Mouse (Mus musculus) midbrain, embryonic 10.5 days (tissue): ENCODE results near the gene Cenpm. TPM values are rescaled to one million over a fixed set of nuclear protein-coding genes. Genes with fewer than 3 reads are reported as not detected.

Experiments
- DNase-seq: peaks from one replicate; pipeline ENCODE4 v3.0.0-alpha.2; 2017; ENCODE audit warnings: low spot score
- H3K27ac ChIP-seq: fragments of 300-500 bp; sonication (generic); replicated peaks from 2 replicates; pipeline ENCODE4 v1.5.1; 2016; ENCODE audit warnings: mild to moderate bottlenecking
- H3K27me3 ChIP-seq: fragments of 300-500 bp; sonication (generic); 2 replicates; pipeline ENCODE4 v1.6.1; 2016; ENCODE audit warnings: low read depth, mild to moderate bottlenecking; ENCODE audit not compliant: poor library complexity, severe bottlenecking
- H3K36me3 ChIP-seq: fragments of 300-500 bp; sonication (generic); 2 replicates; pipeline ENCODE4 v1.6.1; 2016; ENCODE audit warnings: mild to moderate bottlenecking, moderate library complexity
- H3K4me1 ChIP-seq: fragments of 300-500 bp; sonication (generic); 2 replicates; pipeline ENCODE4 v1.6.1; 2016
- H3K4me3 ChIP-seq: fragments of 300-500 bp; sonication (generic); 2 replicates; pipeline ENCODE4 v1.5.1; 2016; ENCODE audit warnings: mild to moderate bottlenecking, moderate library complexity
- H3K9me3 ChIP-seq: fragments of 300-500 bp; sonication (generic); replicated peaks from 2 replicates; pipeline ENCODE4 v1.6.1; 2016; ENCODE audit warnings: mild to moderate bottlenecking
- WGBS: fragments of 180-500 bp; shearing (Covaris S2); methylation state at CpG from one replicate; pipeline ENCODE4 v1.1.7; 2016; 5-methylcytosine and 5-hydroxymethylcytosine counted together
- polyA plus RNA-seq: library from polyadenylated mRNA; unstranded; fragments of >200 nt; fragmentation: Nextera tagmentation; extraction: Ambion mirVana; gene quantifications from 2 replicates; pipeline ENCODE4 v1.2.1, GENCODE M21; 2016

Cenpm gene
- polyA plus RNA-seq, 1 experiment from 2014 or later, result 94.9 TPM

GRCm38 (mm10) chr15:82197246-82197750 is 47.2 kb downstream of the Cenpm start:
- 96% methylated on average over 10 of the region's 10 CpGs for WGBS
- DNase-seq, result no peak
- no peaks in the 10 kb centered on the region for H3K27me3 ChIP-seq
- no peak overlapping the region for H3K4me3 ChIP-seq
- H3K9me3 ChIP-seq, result no peaks in the 10 kb centered on the region
- no peak overlapping the region for H3K27ac ChIP-seq
- peaks cover 100% of the 10 kb centered on the region for H3K36me3 ChIP-seq
- no peaks in the 10 kb centered on the region for H3K4me1 ChIP-seq

DNA sequence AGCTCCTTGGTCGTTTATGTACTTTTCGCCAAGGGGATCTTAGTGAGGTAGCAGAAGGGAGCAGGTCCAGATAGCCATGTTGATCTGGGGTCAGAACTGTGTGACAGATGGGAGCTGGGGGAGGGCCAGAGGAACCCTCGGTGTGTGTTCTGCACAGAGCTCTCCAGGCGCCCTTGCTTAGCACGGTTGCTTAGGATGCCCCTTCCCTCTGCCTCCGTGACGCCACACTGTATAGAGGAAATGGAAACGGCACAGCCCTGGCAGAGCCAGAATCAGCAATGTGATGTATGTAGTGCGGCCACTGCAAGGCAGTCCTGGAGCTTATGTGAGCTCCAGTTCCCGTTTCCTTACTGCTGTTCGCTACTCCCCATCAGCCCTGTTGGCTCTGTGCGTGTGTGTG is 48.2 kb downstream of the Cenpm start:
- Histone ChIP-seq H3K36me3 (peaks cover 100% of the 10 kb centered on the region), H3K9me3 (no peaks in the 10 kb centered on the region), H3K27me3 (no peaks in the 10 kb centered on the region), H3K4me1 (no peaks in the 10 kb centered on the region), H3K4me3 (no peak overlapping the region), H3K27ac (no peak overlapping the region)
- 90% methylated on average over 12 of the region's 12 CpGs for WGBS
- DNase-seq, result no peak

DNA sequence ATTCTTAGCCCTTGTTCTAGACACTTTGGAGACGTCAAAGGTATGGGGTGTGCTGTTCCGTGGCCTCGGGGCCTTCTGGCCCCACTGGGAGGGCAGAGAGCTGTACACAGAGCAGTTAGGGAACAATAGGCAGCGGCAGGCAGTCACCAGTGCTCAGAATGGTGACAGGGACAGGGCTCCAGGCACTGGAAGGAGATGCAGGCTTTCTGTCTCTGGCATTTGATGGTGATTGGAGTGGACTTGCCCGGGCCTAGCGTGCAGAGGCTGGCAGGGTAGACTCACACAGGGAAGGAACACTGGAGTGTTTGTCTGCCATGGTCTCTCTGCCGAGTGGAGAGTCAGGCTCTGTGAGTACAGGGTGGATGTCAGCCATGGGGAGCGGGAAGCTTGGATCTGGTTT is 51.9 kb downstream of the Cenpm start:
- no peak overlapping the region for H3K27ac ChIP-seq
- H3K4me3 ChIP-seq, result no peak overlapping the region
- no peaks in the 10 kb centered on the region for H3K4me1 ChIP-seq
- DNase-seq, result no peak
- H3K9me3 ChIP-seq, result no peaks in the 10 kb centered on the region
- H3K36me3 ChIP-seq, result peaks cover 100% of the 10 kb centered on the region
- no peaks in the 10 kb centered on the region for H3K27me3 ChIP-seq
- WGBS, result 89% methylated on average over 8 of the region's 8 CpGs

DNA sequence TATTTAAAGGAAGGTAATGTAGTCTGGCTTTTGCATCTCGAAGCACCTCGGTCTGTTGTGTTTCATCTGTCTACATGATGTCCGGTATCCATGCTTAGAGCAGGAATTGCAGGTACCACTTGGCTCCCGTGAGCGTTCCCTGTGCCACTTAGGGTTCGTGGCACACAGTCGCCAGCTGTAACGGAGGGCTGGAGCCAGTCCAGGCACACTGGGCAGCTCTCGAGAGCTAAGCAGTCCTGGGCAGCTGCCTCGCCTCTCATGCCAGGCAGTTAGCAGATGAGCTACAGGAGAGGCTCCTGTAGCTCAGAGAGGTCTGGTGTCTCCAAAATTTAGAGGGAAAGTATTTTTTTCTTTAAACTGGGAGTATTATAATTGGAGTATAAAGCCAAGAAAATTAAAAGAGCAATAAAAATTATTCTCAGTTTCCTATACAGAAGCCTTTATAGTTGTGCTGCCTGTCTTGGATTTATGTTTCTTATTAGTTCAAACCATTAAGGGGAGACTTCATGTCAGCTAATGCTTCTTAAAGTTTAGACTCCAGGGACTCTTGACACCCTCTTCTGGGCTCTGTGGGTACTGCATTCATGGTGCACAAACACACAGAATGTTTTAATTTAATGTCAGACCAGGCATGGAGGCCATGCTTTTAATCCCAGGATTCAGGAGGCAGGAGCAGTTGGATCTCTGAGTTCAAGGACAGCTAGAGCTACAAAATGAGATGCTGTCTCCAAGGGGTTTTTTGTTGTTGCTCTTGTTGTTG is 55.9 kb downstream of the Cenpm start:
- DNase-seq, result peak; percentile 33
- Histone ChIP-seq H3K27ac (no peak overlapping the region), H3K9me3 (no peaks in the 10 kb centered on the region; the same call in 1 of the 2 replicates), H3K4me3 (no peak overlapping the region), H3K27me3 (no peaks in the 10 kb centered on the region), H3K36me3 (peaks cover 100% of the 10 kb centered on the region), H3K4me1 (no peaks in the 10 kb centered on the region)
- WGBS, result 97% methylated on average over 10 of the region's 10 CpGs

GRCm38 (mm10) chr15:82187924-82188323 is 56.6 kb downstream of the Cenpm start:
- Histone ChIP-seq H3K4me3 (no peak overlapping the region), H3K9me3 (no peaks in the 10 kb centered on the region; the same call in 1 of the 2 replicates), H3K27ac (no peak overlapping the region), H3K4me1 (no peaks in the 10 kb centered on the region), H3K27me3 (no peaks in the 10 kb centered on the region), H3K36me3 (peaks cover 100% of the 10 kb centered on the region)
- 92% methylated on average over 1 of the region's 1 CpGs for WGBS
- no peak for DNase-seq

DNA sequence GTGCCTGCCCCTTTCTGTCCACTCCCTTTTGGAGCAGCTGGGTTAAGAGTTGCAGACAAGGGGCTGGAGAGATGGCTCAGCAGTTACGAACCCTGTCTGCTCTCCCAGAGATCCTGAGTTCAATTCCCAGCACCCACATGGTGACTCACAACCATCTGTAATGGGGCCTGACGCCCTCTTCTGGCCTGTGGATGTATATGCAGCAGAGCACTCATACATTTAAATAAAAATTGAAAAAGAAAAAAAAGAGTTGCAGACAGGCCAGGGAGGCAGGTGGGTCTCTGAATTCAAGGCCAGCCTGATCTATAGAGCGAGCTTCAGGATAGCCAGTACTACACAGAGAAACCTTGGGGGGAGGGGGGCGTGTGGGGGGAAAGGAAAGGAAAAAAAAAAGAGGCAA is 57.1 kb downstream of the Cenpm start:
- H3K9me3 ChIP-seq, result peaks cover 1% of the 10 kb centered on the region
- WGBS, result 92% methylated on average over 4 of the region's 4 CpGs
- peaks cover 100% of the 10 kb centered on the region for H3K36me3 ChIP-seq

DNA sequence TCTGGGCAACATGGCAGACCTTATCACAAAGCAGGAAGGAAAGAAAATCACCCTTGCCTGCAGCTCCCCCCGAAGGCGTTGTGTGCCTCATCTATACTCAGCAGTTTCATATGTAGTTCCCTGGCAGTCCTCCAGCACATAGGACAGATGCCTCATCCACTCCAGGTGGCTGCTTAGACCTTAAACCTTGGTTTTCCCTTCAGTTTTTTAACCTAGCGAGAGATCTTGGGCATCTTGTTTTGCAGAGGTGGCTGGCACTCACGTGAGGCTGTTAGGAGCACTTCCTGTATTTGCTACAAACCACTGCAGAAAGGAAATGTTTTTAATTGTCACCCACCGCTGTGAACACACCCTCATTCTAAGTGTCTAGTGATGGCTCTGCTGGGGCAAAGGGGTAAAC is 57.6 kb downstream of the Cenpm start:
- DNase-seq, result no peak
- H3K4me3 ChIP-seq, result no peak overlapping the region
- peaks cover 100% of the 10 kb centered on the region for H3K36me3 ChIP-seq
- peaks cover 6% of the 10 kb centered on the region for H3K9me3 ChIP-seq
- WGBS, result 95% methylated on average over 5 of the region's 5 CpGs
- H3K27ac ChIP-seq, result no peak overlapping the region
- no peaks in the 10 kb centered on the region for H3K27me3 ChIP-seq
- no peaks in the 10 kb centered on the region for H3K4me1 ChIP-seq

More for the DNA sequence above, 57.1 kb downstream of the Cenpm start:
- no peak overlapping the region for H3K4me3 ChIP-seq
- H3K27ac ChIP-seq, result no peak overlapping the region
- no peaks in the 10 kb centered on the region for H3K27me3 ChIP-seq
- H3K4me1 ChIP-seq, result no peaks in the 10 kb centered on the region
- DNase-seq, result no peak

GRCm38 (mm10) chr15:82186131-82186530 is 58.4 kb downstream of the Cenpm start:
- H3K36me3 ChIP-seq, result peaks cover 100% of the 10 kb centered on the region
- 86% methylated on average over 14 of the region's 14 CpGs for WGBS
- H3K27ac ChIP-seq, result no peak overlapping the region

DNA sequence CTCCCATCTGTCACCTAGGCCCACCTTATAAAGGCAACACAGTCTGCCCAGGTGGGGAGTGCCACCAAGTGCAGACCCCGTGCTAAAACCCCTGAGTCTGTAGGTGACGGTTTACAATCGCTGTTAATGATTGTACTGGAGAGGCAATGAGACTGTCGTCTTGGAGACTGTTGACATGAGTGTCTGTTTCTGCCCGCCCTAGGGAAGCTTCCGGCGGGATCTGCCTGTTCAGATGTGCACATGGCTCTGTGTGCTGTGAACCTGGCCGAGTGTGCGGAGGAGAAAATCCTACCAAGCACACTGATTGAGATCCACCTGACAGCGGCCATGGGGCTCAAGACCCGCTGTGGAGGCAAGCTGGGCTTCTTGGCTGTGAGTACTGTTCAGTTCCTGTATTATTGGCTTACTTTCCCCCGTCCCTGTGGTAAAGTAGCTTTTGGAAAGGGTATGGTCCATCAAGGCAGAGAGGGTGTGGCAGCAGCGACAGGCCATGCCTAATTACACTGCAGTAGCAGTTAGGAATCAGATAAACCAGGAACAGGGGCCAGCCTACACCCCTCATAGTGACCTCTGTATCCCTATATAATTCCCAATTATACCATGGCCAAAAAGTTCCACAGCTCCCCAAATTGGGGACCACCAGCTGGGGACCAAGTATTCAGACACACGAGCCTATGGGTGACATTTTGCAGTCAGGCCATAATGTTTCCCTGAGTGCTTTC is 59.3 kb downstream of the Cenpm start:
- H3K36me3 ChIP-seq, result peaks cover 100% of the 10 kb centered on the region
- 92% methylated on average over 14 of the region's 14 CpGs for WGBS
- no peak overlapping the region for H3K4me3 ChIP-seq
- H3K4me1 ChIP-seq, result no peaks in the 10 kb centered on the region
- H3K27ac ChIP-seq, result 0 out of 2 replicates have a peak overlapping the region, but pooled peaks have one; percentile 18
- H3K27me3 ChIP-seq, result no peaks in the 10 kb centered on the region
- H3K9me3 ChIP-seq, result peaks cover 16% of the 10 kb centered on the region
- DNase-seq, result no peak

More at GRCm38 (mm10) chr15:82186131-82186530, 58.4 kb downstream of the Cenpm start:
- H3K4me1 ChIP-seq, result no peaks in the 10 kb centered on the region
- H3K9me3 ChIP-seq, result peaks cover 14% of the 10 kb centered on the region
- no peak for DNase-seq
- H3K27me3 ChIP-seq, result no peaks in the 10 kb centered on the region
- H3K4me3 ChIP-seq, result no peak overlapping the region

DNA sequence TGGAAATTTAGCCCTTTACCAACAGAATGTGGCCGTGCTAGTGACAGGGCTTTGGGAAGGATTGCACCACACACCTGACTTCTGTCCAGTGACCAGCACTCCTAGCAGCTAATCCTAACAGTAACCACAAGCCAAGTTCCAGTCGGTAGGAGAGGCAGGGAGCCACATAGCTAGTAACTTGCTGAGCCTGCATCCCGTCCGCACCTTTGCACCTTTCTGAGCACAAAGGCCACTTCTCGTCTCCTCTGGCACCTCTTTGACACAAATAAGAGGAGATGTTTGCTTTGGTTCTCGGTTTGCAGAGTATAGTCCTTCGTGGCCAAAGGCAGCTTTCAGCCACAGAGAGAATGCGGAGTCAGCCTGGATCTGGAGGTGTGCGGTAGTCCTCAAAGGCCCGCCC is 59.9 kb downstream of the Cenpm start:
- no peak for DNase-seq
- Histone ChIP-seq H3K27me3 (no peaks in the 10 kb centered on the region), H3K27ac (peak overlapping the region; percentile 18; the same call in 1 of the 2 replicates), H3K9me3 (peaks cover 20% of the 10 kb centered on the region), H3K4me1 (no peaks in the 10 kb centered on the region), H3K4me3 (no peak overlapping the region), H3K36me3 (peaks cover 100% of the 10 kb centered on the region)
- 95% methylated on average over 10 of the region's 10 CpGs for WGBS

DNA sequence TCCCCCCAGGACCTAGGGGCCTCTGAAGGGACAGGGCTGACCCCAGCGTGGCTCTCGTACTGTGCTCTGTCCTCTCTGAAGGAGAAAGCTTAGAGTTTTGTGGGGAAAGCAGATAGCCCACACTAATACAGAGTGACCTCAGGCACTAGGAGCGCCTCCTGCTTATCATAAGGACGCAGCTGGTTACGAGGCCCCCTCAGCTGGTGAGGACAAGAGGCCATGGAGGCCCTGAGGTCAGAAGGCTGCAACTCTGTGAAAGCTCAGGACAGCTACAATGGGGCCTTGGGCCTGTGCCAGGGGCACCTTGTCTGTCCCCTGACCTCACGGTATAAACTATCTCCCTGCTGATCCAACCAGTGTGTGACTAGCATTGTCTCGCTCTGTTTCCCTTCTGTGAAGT is 60.4 kb downstream of the Cenpm start:
- WGBS, result 85% methylated on average over 7 of the region's 7 CpGs
- peaks cover 100% of the 10 kb centered on the region for H3K36me3 ChIP-seq
- no peaks in the 10 kb centered on the region for H3K27me3 ChIP-seq
- no peak overlapping the region for H3K4me3 ChIP-seq
- no peaks in the 10 kb centered on the region for H3K4me1 ChIP-seq
- peak overlapping the region; percentile 55; the same call in 1 of the 2 replicates for H3K27ac ChIP-seq
- no peak for DNase-seq
- H3K9me3 ChIP-seq, result peaks cover 20% of the 10 kb centered on the region
